18 mouse cellular contexts compared by ENCODE assay signal in genomic region chr13:26037699-26038098, GRCm38 (mm10).
"Had no signal": no experiment of that assay in that cellular context is flagged by ENCODE, and none has a peak within 500 bp of the region (broad histone marks: within the 10 kb centered on the region; RNA-seq: fewer than 3 reads in every experiment).

No protein-coding gene starts in this region.

- H3K4me3 ChIP-seq: midbrain, embryonic 10.5 days; midbrain, embryonic 12.5 days; myocyte; neural tube, embryonic 13.5 days; neural tube, embryonic 15.5 days had no signal

- ATAC-seq: midbrain, embryonic 16.5 days had no signal

- H3K27me3 ChIP-seq: midbrain, embryonic 12.5 days; neural tube, embryonic 13.5 days; neural tube, embryonic 15.5 days had no signal

- H3K27ac ChIP-seq: midbrain, embryonic 10.5 days; midbrain, embryonic 12.5 days; neural tube, embryonic 13.5 days; neural tube, embryonic 15.5 days had no signal

- DNase-seq: lung, embryonic 14.5 days; lung, postnatal 10 days; lung, postnatal 4 days; midbrain, embryonic 14.5 days; retina, postnatal 1 day; right cerebral cortex, adult 18-20 months; right cerebral cortex, postnatal 25 days; right cerebral cortex, postnatal 4 days; spleen, adult 18-20 months; thymus, adult 18-20 months; thymus, postnatal 14 days; thymus, postnatal 36 days had no signal

- H3K9me3 ChIP-seq: midbrain, embryonic 10.5 days; midbrain, embryonic 12.5 days; neural tube, embryonic 13.5 days; neural tube, embryonic 15.5 days had no signal

- H3K4me1 ChIP-seq: midbrain, embryonic 10.5 days; midbrain, embryonic 12.5 days; neural tube, embryonic 13.5 days; neural tube, embryonic 15.5 days had no signal

- H3K9ac ChIP-seq: lung, embryonic 14.5 days; midbrain, embryonic 12.5 days; neural tube, embryonic 13.5 days; neural tube, embryonic 15.5 days had no signal

- H3K4me2 ChIP-seq: lung, embryonic 14.5 days; midbrain, embryonic 12.5 days; neural tube, embryonic 13.5 days; neural tube, embryonic 15.5 days had no signal

- H3K36me3 ChIP-seq: midbrain, embryonic 10.5 days; midbrain, embryonic 12.5 days; neural tube, embryonic 13.5 days; neural tube, embryonic 15.5 days had no signal
